24 mouse cellular contexts compared by ENCODE assay signal in genomic region chr2:129035381-129035780, GRCm38 (mm10). TPM values are rescaled to one million over a fixed set of nuclear protein-coding genes. Genes with fewer than 3 reads are reported as not detected.
"Had no signal": no experiment of that assay in that cellular context is flagged by ENCODE, and none has a peak within 500 bp of the region (broad histone marks: within the 10 kb centered on the region; RNA-seq: fewer than 3 reads in every experiment).

No protein-coding gene starts in this region.

- ATAC-seq: liver, postnatal 0 days had no signal

- DNase-seq: kidney, adult 8-10 months; kidney, postnatal 10 days; kidney, postnatal 36 days; layer of hippocampus, postnatal 36 days; left cerebral cortex, postnatal 4 days; liver, postnatal 0 days; lung, embryonic 14.5 days; lung, postnatal 14 days; lung, postnatal 4 days; midbrain, embryonic 14.5 days; right cerebral cortex, adult 18-20 months; right cerebral cortex, postnatal 14 days; right cerebral cortex, postnatal 4 days; thymus, postnatal 25 days had no signal

- H3K36me3 ChIP-seq: kidney, embryonic 15.5 days; limb, embryonic 12.5 days; limb, embryonic 15.5 days had no signal

- H3K27ac ChIP-seq: kidney, embryonic 15.5 days; left cerebral cortex, adult 2 months; limb, embryonic 12.5 days; limb, embryonic 15.5 days; liver, embryonic 14.5 days; stomach, postnatal 0 days had no signal

- H3K9me3 ChIP-seq: kidney, embryonic 15.5 days; limb, embryonic 12.5 days; limb, embryonic 15.5 days had no signal

- H3K9ac ChIP-seq: kidney, embryonic 15.5 days; limb, embryonic 12.5 days; limb, embryonic 15.5 days; liver, embryonic 14.5 days; liver, postnatal 0 days; lung, embryonic 14.5 days had no signal

- H3K4me2 ChIP-seq: kidney, embryonic 15.5 days; limb, embryonic 12.5 days; limb, embryonic 15.5 days; liver, embryonic 11.5 days; lung, embryonic 14.5 days; midbrain, embryonic 11.5 days had no signal

- H3K4me3 ChIP-seq: kidney, embryonic 15.5 days; left cerebral cortex, adult 2 months; limb, embryonic 12.5 days; limb, embryonic 15.5 days had no signal

RNA-seq across cellular contexts. Expression of gene Vinac1, which starts 12.6 kb away (rescaled TPM):
- total RNA-seq: megakaryocyte progenitor cell, adult 5-6 weeks; megakaryocyte-erythroid progenitor cell, adult 5-6 weeks had no signal
- polyA plus RNA-seq: liver, postnatal 0 days had no signal
